Mouse (Mus musculus) c-Kit-positive CD71-positive TER-119-negative erythroid progenitor cells, embryonic 14.5 days (primary cell): Measurements from ENCODE around the gene Mlycd.
A peak's percentile ranks its signal among the peaks of the same experiment; 100 is the strongest.

Experiments used
- DNase-seq: peaks from one replicate; pipeline ENCODE4 v3.0.0-alpha.2; 2013; ENCODE audit warnings: low read depth

Gene Mlycd

GRCm38 (mm10) chr8:119433582-119434174 lies 39.0 kb downstream of the Mlycd start, which contains the start of gene Osgin1:
Gene Osgin1 (plus strand): TSS chr8:119434124.
- DNase-seq: no peak

- no peak for DNase-seq
These were observed 39.9 kb downstream of the Mlycd start for GRCm38 (mm10) chr8:119434569-119434968.

- DNase-seq: no peak
These were observed 40.8 kb downstream of the Mlycd start for GRCm38 (mm10) chr8:119435527-119435926.

GRCm38 (mm10) chr8:119436331-119436730 lies 41.7 kb downstream of the Mlycd start:
- no peak for DNase-seq

GRCm38 (mm10) chr8:119436933-119437332 lies 42.3 kb downstream of the Mlycd start:
- DNase-seq: no peak

GRCm38 (mm10) chr8:119437506-119437905 lies 42.8 kb downstream of the Mlycd start:
- DNase-seq: no peak

GRCm38 (mm10) chr8:119438876-119439275 lies 44.2 kb downstream of the Mlycd start:
- DNase-seq: no peak

- no peak for DNase-seq
These were observed 44.7 kb downstream of the Mlycd start for GRCm38 (mm10) chr8:119439424-119439823.

GRCm38 (mm10) chr8:119439893-119440249 lies 45.2 kb downstream of the Mlycd start:
- DNase-seq: no peak

- peak; percentile 33 for DNase-seq
These were observed 45.7 kb downstream of the Mlycd start for GRCm38 (mm10) chr8:119440250-119440951.

GRCm38 (mm10) chr8:119440952-119441270 lies 46.2 kb downstream of the Mlycd start:
- no peak for DNase-seq

GRCm38 (mm10) chr8:119442013-119442412 lies 47.3 kb downstream of the Mlycd start:
- DNase-seq: no peak

GRCm38 (mm10) chr8:119442970-119443369 lies 48.3 kb downstream of the Mlycd start:
- no peak for DNase-seq

- DNase-seq: peak; percentile 20
These were observed 51.7 kb downstream of the Mlycd start, which contains the start of gene Necab2 for GRCm38 (mm10) chr8:119446211-119446989. Gene Necab2 (plus strand): TSS chr8:119446719.

- DNase-seq: no peak
These were observed 52.5 kb downstream of the Mlycd start for GRCm38 (mm10) chr8:119446990-119447780.

GRCm38 (mm10) chr8:119447781-119448170 lies 53.1 kb downstream of the Mlycd start:
- no peak for DNase-seq

GRCm38 (mm10) chr8:119449627-119450026 lies 54.9 kb downstream of the Mlycd start:
- no peak for DNase-seq

- no peak for DNase-seq
These were observed 56.5 kb downstream of the Mlycd start for GRCm38 (mm10) chr8:119451131-119451530.

GRCm38 (mm10) chr8:119452919-119453318 lies 58.2 kb downstream of the Mlycd start:
- DNase-seq: no peak

- no peak for DNase-seq
These were observed 61.4 kb downstream of the Mlycd start for GRCm38 (mm10) chr8:119456045-119456444.

GRCm38 (mm10) chr8:119459724-119460123 lies 65.0 kb downstream of the Mlycd start:
- DNase-seq: no peak
